Mouse (Mus musculus): Measurements from ENCODE around the gene Hormad2. TPM values are rescaled to one million over a fixed set of nuclear protein-coding genes. Genes with fewer than 3 reads are reported as not detected.

Gene Hormad2
- total and polyA plus RNA-seq, 3 experiments: 16.0 to 17.0 TPM; not detected in 1

GRCm38 (mm10) chr11:4352637-4353036 lies 88.3 kb downstream of the Hormad2 start:
- Histone ChIP-seq H3K4me3 (ENCODE audit: control insufficient read depth in 1 of 2, insufficient read depth in 1 of 2, low read depth in 2 of 2, low read length in 2 of 2) (no peak overlapping the region), H3K9ac (ENCODE audit: control insufficient read depth, low read depth, low read length, poor library complexity, severe bottlenecking) (no peak overlapping the region), H3K4me1 (ENCODE audit: control insufficient read depth in 1 of 2, insufficient read depth in 2 of 2, low read length in 2 of 2) (no peaks in the 10 kb centered on the region), H3K27me3 (ENCODE audit: control insufficient read depth in 1 of 2, insufficient read depth in 2 of 2, low read length in 2 of 2) (peaks cover 1 to 4% of the 10 kb centered on the region in 2 experiments; a peak in 3 of 4 replicates), H3K27ac (ENCODE audit: control insufficient read depth, low read depth, low read length) (no peak overlapping the region), H3K9me3 (replicated peaks; ENCODE audit: insufficient read depth, low read length) (no peaks in the 10 kb centered on the region), H3K79me2 (ENCODE audit: control insufficient read depth, insufficient read depth, low read length, poor library complexity) (no peaks in the 10 kb centered on the region), H3K36me3 (ENCODE audit: control insufficient read depth in 1 of 2, insufficient read depth in 2 of 2, low read length in 2 of 2) (no peaks in the 10 kb centered on the region)
- DNase-seq (ENCODE audit: low read depth, low spot score): no peak
- TF ChIP-seq MYC (IDR thresholded peaks at IDR 0.05; ENCODE audit: low read depth, low read length) (no peak), ELF1 (IDR thresholded peaks at IDR 0.05; ENCODE audit: low read depth, low read length) (no peak), MAZ (IDR thresholded peaks at IDR 0.05; ENCODE audit: low read depth, low read length) (no peak), EP300 (IDR thresholded peaks at IDR 0.05; ENCODE audit: low read depth in 1 of 2, low read length in 2 of 2) (no peak), ETS1 (IDR thresholded peaks at IDR 0.05; ENCODE audit: low read depth, low read length) (no peak), ZMIZ1 (IDR thresholded peaks at IDR 0.05; ENCODE audit: low read depth, low read length) (no peak), CHD1 (IDR thresholded peaks at IDR 0.05; ENCODE audit: low read depth, low read length) (no peak), TAL1 (IDR thresholded peaks at IDR 0.05; ENCODE audit: low read length) (no peak)

DNA sequence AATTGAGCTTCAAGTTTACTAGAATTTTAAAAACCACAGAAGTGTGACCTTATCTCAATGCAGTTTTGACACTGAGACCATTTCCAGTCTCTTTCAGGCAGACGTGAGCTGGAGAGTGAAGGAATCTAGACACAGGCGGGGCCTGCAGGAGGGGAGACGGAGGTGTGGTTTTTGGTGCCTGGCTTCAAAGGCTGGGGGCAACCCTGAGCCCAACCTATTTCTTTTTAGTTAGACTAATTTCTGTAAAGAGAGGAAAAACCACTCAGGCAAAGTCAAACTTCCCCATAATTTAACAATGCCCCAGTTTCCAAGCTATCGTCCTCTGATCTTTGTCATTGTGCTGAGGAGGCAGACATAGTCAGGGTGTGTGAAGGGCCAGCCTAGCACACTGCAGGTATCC lies 97.0 kb downstream of the Hormad2 start:
- Histone ChIP-seq H3K4me3 (ENCODE audit: control insufficient read depth in 1 of 2, insufficient read depth in 1 of 2, low read depth in 2 of 2, low read length in 2 of 2) (no peak overlapping the region), H3K4me1 (ENCODE audit: control insufficient read depth in 1 of 2, insufficient read depth in 2 of 2, low read length in 2 of 2) (peaks cover 2 to 15% of the 10 kb centered on the region in 2 experiments; a peak in 3 of 4 replicates), H3K79me2 (ENCODE audit: control insufficient read depth, insufficient read depth, low read length, poor library complexity) (no peaks in the 10 kb centered on the region), H3K9me3 (replicated peaks; ENCODE audit: insufficient read depth, low read length) (no peaks in the 10 kb centered on the region), H3K9ac (ENCODE audit: control insufficient read depth, low read depth, low read length, poor library complexity, severe bottlenecking) (peak overlapping the region; percentile 7; the same call in 1 of the 2 replicates), H3K27ac (ENCODE audit: control insufficient read depth, low read depth, low read length) (no peak overlapping the region), H3K27me3 (ENCODE audit: control insufficient read depth in 1 of 2, insufficient read depth in 2 of 2, low read length in 2 of 2) (no peaks in the 10 kb centered on the region), H3K36me3 (ENCODE audit: control insufficient read depth in 1 of 2, insufficient read depth in 2 of 2, low read length in 2 of 2) (peaks cover 0 to 17% of the 10 kb centered on the region in 2 experiments; a peak in 2 of 4 replicates)
- peak; percentile 55 for DNase-seq (ENCODE audit: low read depth, low spot score)
- TF ChIP-seq MAZ (IDR thresholded peaks at IDR 0.05; ENCODE audit: low read depth, low read length) (no peak), GABPA (IDR thresholded peaks at IDR 0.05; ENCODE audit: low read depth, low read length) (no peak), EP300 (IDR thresholded peaks at IDR 0.05; ENCODE audit: low read depth in 1 of 2, low read length in 2 of 2) (no peak), MAFK (IDR thresholded peaks at IDR 0.05; ENCODE audit: borderline replicate concordance, low read depth, low read length) (no peak), GATA1 (IDR thresholded peaks at IDR 0.05; ENCODE audit: low read depth, low read length) (peak; percentile 9), ZC3H11A (IDR thresholded peaks at IDR 0.05; ENCODE audit: low read depth, low read length) (no peak), BHLHE40 (IDR thresholded peaks at IDR 0.05; ENCODE audit: borderline replicate concordance, low read depth, low read length) (peak; percentile 33; the same call in 1 of the 2 replicates), CHD2 (IDR thresholded peaks at IDR 0.05; ENCODE audit: low read length) (no peak), POLR2AphosphoS5 (IDR thresholded peaks at IDR 0.05; ENCODE audit: borderline replicate concordance, low read depth, low read length) (no peak), MEF2A (IDR thresholded peaks at IDR 0.05; ENCODE audit: extremely low read depth, insufficient replicate concordance, low read depth, low read length, poor library complexity, severe bottlenecking) (no peak), MYC (IDR thresholded peaks at IDR 0.05; ENCODE audit: low read depth, low read length) (no peak)
